Mouse (Mus musculus) heart, embryonic 12.5 days (tissue): ENCODE measurements at regions not wholly inside any gene's neighbourhood (a gene's known extent, or its start where the extent isn't known, plus 50 kb on each side); places are given as distances from the start of the nearest gene placed in this dataset.

Source experiments
- ATAC-seq: fragments of 200-750 bp; cut with Nextera tagmentation; 2 replicates; pipeline ENCODE4 v1.8.0; 2017; ENCODE audit warnings: moderate TSS enrichment, moderate library complexity; ENCODE audit not compliant: insufficient number of reproducible peaks, low FRiP score
- H3K27ac ChIP-seq: fragments of 300-500 bp; sonication (generic); 2 replicates; pipeline ENCODE4 v1.5.1; 2016; ENCODE audit warnings: mild to moderate bottlenecking, moderate library complexity; ENCODE audit not compliant: poor library complexity, severe bottlenecking
- H3K27me3 ChIP-seq: fragments of 300-500 bp; sonication (generic); replicated peaks from 2 replicates; pipeline ENCODE4 v1.6.1; 2016; ENCODE audit warnings: mild to moderate bottlenecking, moderate library complexity
- H3K36me3 ChIP-seq: fragments of 300-500 bp; sonication (generic); 2 replicates; pipeline ENCODE4 v1.6.1; 2016; ENCODE audit warnings: mild to moderate bottlenecking, moderate library complexity
- H3K4me1 ChIP-seq: fragments of 300-500 bp; sonication (generic); replicated peaks from 2 replicates; pipeline ENCODE4 v1.6.1; 2016; ENCODE audit warnings: mild to moderate bottlenecking
- H3K4me2 ChIP-seq: fragments of 300-500 bp; sonication (generic); 2 replicates; pipeline ENCODE4 v1.6.1; 2016; ENCODE audit warnings: mild to moderate bottlenecking, moderate library complexity
- H3K4me3 ChIP-seq: fragments of 300-500 bp; sonication (generic); 2 replicates; pipeline ENCODE4 v1.5.1; 2016; ENCODE audit warnings: mild to moderate bottlenecking
- H3K9ac ChIP-seq: fragments of 300-500 bp; sonication (generic); 2 replicates; pipeline ENCODE4 v1.6.1; 2016; ENCODE audit warnings: mild to moderate bottlenecking, moderate library complexity
- H3K9me3 ChIP-seq: fragments of 300-500 bp; sonication (generic); replicated peaks from 2 replicates; pipeline ENCODE4 v1.6.1; 2016; ENCODE audit warnings: mild to moderate bottlenecking, moderate library complexity
- WGBS: fragments of 180-500 bp; shearing (Covaris S2); methylation state at CpG from one replicate; pipeline ENCODE4 v1.1.7; 2016; 5-methylcytosine and 5-hydroxymethylcytosine counted together

- Histone ChIP-seq H3K27me3 (no peaks in the 10 kb centered on the region), H3K4me2 (no peak overlapping the region), H3K27ac (no peak overlapping the region), H3K4me3 (no peak overlapping the region), H3K9ac (no peak overlapping the region), H3K4me1 (peaks cover 24% of the 10 kb centered on the region), H3K9me3 (no peaks in the 10 kb centered on the region), H3K36me3 (no peaks in the 10 kb centered on the region)
- WGBS: 48% methylated on average over 5 of the region's 5 CpGs
- no peak for ATAC-seq
Measured at GRCm38 (mm10) chr1:61137210-61137885, 159.6 kb downstream of the Icos start.

- Histone ChIP-seq H3K9ac (no peak overlapping the region), H3K4me1 (peaks cover 25% of the 10 kb centered on the region), H3K27me3 (no peaks in the 10 kb centered on the region), H3K4me2 (no peak overlapping the region), H3K9me3 (no peaks in the 10 kb centered on the region), H3K36me3 (no peaks in the 10 kb centered on the region), H3K27ac (no peak overlapping the region), H3K4me3 (no peak overlapping the region)
- ATAC-seq: no peak
- WGBS: 66% methylated on average over 11 of the region's 11 CpGs
Measured at GRCm38 (mm10) chr1:61137954-61138353, 160.2 kb downstream of the Icos start.

- no peaks in the 10 kb centered on the region for H3K9me3 ChIP-seq
- H3K4me3 ChIP-seq: peak overlapping the region; percentile 35
- peak overlapping the region; percentile 64 for H3K4me2 ChIP-seq
- peaks cover 29% of the 10 kb centered on the region for H3K4me1 ChIP-seq
- H3K36me3 ChIP-seq: no peaks in the 10 kb centered on the region
- no peaks in the 10 kb centered on the region for H3K27me3 ChIP-seq
- 11% methylated on average over 15 of the region's 15 CpGs for WGBS
- H3K9ac ChIP-seq: peak overlapping the region; percentile 35; the same call in 1 of the 2 replicates
- ATAC-seq: no peak
- H3K27ac ChIP-seq: no peak overlapping the region
Measured at GRCm38 (mm10) chr1:61139291-61139983, 161.7 kb downstream of the Icos start.

GRCm38 (mm10) chr1:61139984-61140648, 162.4 kb downstream of the Icos start:
- H3K4me1 ChIP-seq: peaks cover 33% of the 10 kb centered on the region
- no peaks in the 10 kb centered on the region for H3K36me3 ChIP-seq
- WGBS: 29% methylated on average over 10 of the region's 10 CpGs
- H3K4me2 ChIP-seq: no peak overlapping the region
- no peaks in the 10 kb centered on the region for H3K9me3 ChIP-seq
- no peak overlapping the region for H3K4me3 ChIP-seq
- ATAC-seq: no peak
- no peak overlapping the region for H3K9ac ChIP-seq
- no peak overlapping the region for H3K27ac ChIP-seq
- no peaks in the 10 kb centered on the region for H3K27me3 ChIP-seq

GRCm38 (mm10) chr1:61140870-61141591, 163.3 kb downstream of the Icos start:
- Histone ChIP-seq H3K4me3 (no peak overlapping the region), H3K4me2 (no peak overlapping the region), H3K27me3 (no peaks in the 10 kb centered on the region), H3K27ac (no peak overlapping the region), H3K4me1 (peaks cover 39% of the 10 kb centered on the region), H3K9me3 (no peaks in the 10 kb centered on the region), H3K36me3 (no peaks in the 10 kb centered on the region), H3K9ac (no peak overlapping the region)
- no peak for ATAC-seq
- 30% methylated on average over 9 of the region's 9 CpGs for WGBS

- Histone ChIP-seq H3K4me3 (no peak overlapping the region), H3K4me2 (no peak overlapping the region), H3K9ac (no peak overlapping the region), H3K27me3 (no peaks in the 10 kb centered on the region), H3K27ac (no peak overlapping the region), H3K4me1 (peaks cover 43% of the 10 kb centered on the region), H3K9me3 (no peaks in the 10 kb centered on the region), H3K36me3 (no peaks in the 10 kb centered on the region)
- no peak for ATAC-seq
- WGBS: 37% methylated on average over 2 of the region's 2 CpGs
Measured at GRCm38 (mm10) chr1:61141592-61141930, 163.8 kb downstream of the Icos start.

GRCm38 (mm10) chr1:61141952-61142351, 164.2 kb downstream of the Icos start:
- 43% methylated on average over 9 of the region's 9 CpGs for WGBS
- Histone ChIP-seq H3K4me1 (peaks cover 43% of the 10 kb centered on the region), H3K27me3 (no peaks in the 10 kb centered on the region), H3K9ac (no peak overlapping the region), H3K4me3 (no peak overlapping the region), H3K27ac (no peak overlapping the region), H3K4me2 (no peak overlapping the region), H3K36me3 (no peaks in the 10 kb centered on the region), H3K9me3 (no peaks in the 10 kb centered on the region)
- no peak for ATAC-seq

- Histone ChIP-seq H3K36me3 (no peaks in the 10 kb centered on the region), H3K9me3 (no peaks in the 10 kb centered on the region), H3K4me2 (no peak overlapping the region), H3K4me1 (peaks cover 43% of the 10 kb centered on the region), H3K27ac (no peak overlapping the region), H3K9ac (no peak overlapping the region), H3K27me3 (no peaks in the 10 kb centered on the region), H3K4me3 (no peak overlapping the region)
- no peak for ATAC-seq
- WGBS: 33% methylated on average over 14 of the region's 14 CpGs
Measured at GRCm38 (mm10) chr1:61143030-61143753, 165.5 kb downstream of the Icos start.

- WGBS: 50% methylated on average over 8 of the region's 8 CpGs
- Histone ChIP-seq H3K27me3 (no peaks in the 10 kb centered on the region), H3K4me1 (peaks cover 43% of the 10 kb centered on the region), H3K4me2 (no peak overlapping the region), H3K9me3 (no peaks in the 10 kb centered on the region), H3K9ac (no peak overlapping the region), H3K36me3 (no peaks in the 10 kb centered on the region), H3K4me3 (no peak overlapping the region), H3K27ac (no peak overlapping the region)
- no peak for ATAC-seq
Measured at GRCm38 (mm10) chr1:61143754-61144066, 166.0 kb downstream of the Icos start.

- no peaks in the 10 kb centered on the region for H3K27me3 ChIP-seq
- ATAC-seq: no peak
- no peak overlapping the region for H3K4me3 ChIP-seq
- H3K4me1 ChIP-seq: peaks cover 36% of the 10 kb centered on the region
- H3K9ac ChIP-seq: peak overlapping the region; percentile 48; the same call in 1 of the 2 replicates
- H3K27ac ChIP-seq: no peak overlapping the region
- no peaks in the 10 kb centered on the region for H3K9me3 ChIP-seq
- no peaks in the 10 kb centered on the region for H3K36me3 ChIP-seq
- 19% methylated on average over 4 of the region's 4 CpGs for WGBS
- no peak overlapping the region for H3K4me2 ChIP-seq
Measured at GRCm38 (mm10) chr1:61145013-61145412, 167.3 kb downstream of the Icos start.

GRCm38 (mm10) chr1:61145572-61145971, 167.8 kb downstream of the Icos start:
- no peak for ATAC-seq
- WGBS: 61% methylated on average over 7 of the region's 7 CpGs
- Histone ChIP-seq H3K4me3 (no peak overlapping the region), H3K36me3 (no peaks in the 10 kb centered on the region), H3K9ac (no peak overlapping the region), H3K4me1 (peaks cover 30% of the 10 kb centered on the region), H3K27ac (no peak overlapping the region), H3K4me2 (no peak overlapping the region), H3K27me3 (no peaks in the 10 kb centered on the region), H3K9me3 (no peaks in the 10 kb centered on the region)
